21 mouse cellular contexts compared by ENCODE assay signal in genomic region chr12:32098596-32098995, GRCm38 (mm10). TPM values are rescaled to one million over a fixed set of nuclear protein-coding genes. Genes with fewer than 3 reads are reported as not detected.
DNase-seq lines count a peak whose midpoint lies in the region; ATAC-seq lines count a peak whose summit lies in the region.
"Had no signal": no experiment of that assay in that cellular context is flagged by ENCODE, and none has a peak within 500 bp of the region (broad histone marks: within the 10 kb centered on the region; RNA-seq: fewer than 3 reads in every experiment).

No protein-coding gene starts in this region.

- peak overlapping the region; percentile 53; the same call in 1 of the 2 replicates for H3K27ac ChIP-seq in liver, embryonic 12.5 days
- H3K27ac ChIP-seq in liver, embryonic 11.5 days (ENCODE audit: low read depth, low read length): no peak overlapping the region
- H3K27ac ChIP-seq: embryonic facial prominence, embryonic 12.5 days; embryonic facial prominence, embryonic 15.5 days; heart, adult 2 months; hindbrain, embryonic 12.5 days; hindbrain, embryonic 15.5 days had no signal

- 78% methylated on average over 4 of the region's 4 CpGs for WGBS in liver, embryonic 12.5 days (ENCODE audit: insufficient replicate concordance)
- 79% methylated on average over 4 of the region's 4 CpGs for WGBS in liver, embryonic 11.5 days

- peaks cover 67% of the 10 kb centered on the region for H3K4me1 ChIP-seq in liver, embryonic 12.5 days
- H3K4me1 ChIP-seq in liver, embryonic 11.5 days (replicated peaks; ENCODE audit: control insufficient read depth, insufficient read depth, low read length): peaks cover 15% of the 10 kb centered on the region
- H3K4me1 ChIP-seq in megakaryocyte, embryonic 14.5 days: peaks cover 85% of the 10 kb centered on the region
- H3K4me1 ChIP-seq: embryonic facial prominence, embryonic 12.5 days; embryonic facial prominence, embryonic 15.5 days; hindbrain, embryonic 12.5 days; hindbrain, embryonic 15.5 days had no signal

- no peaks in the 10 kb centered on the region for H3K27me3 ChIP-seq in liver, embryonic 12.5 days (replicated peaks)
- no peaks in the 10 kb centered on the region for H3K27me3 ChIP-seq in liver, embryonic 11.5 days (replicated peaks; ENCODE audit: control insufficient read depth, insufficient read depth, low read length)
- H3K27me3 ChIP-seq in megakaryocyte, embryonic 14.5 days (replicated peaks): no peaks in the 10 kb centered on the region
- H3K27me3 ChIP-seq: embryonic facial prominence, embryonic 12.5 days; embryonic facial prominence, embryonic 15.5 days; hindbrain, embryonic 12.5 days; hindbrain, embryonic 15.5 days had no signal

- H3K9ac ChIP-seq in liver, embryonic 12.5 days: no peak overlapping the region
- H3K9ac ChIP-seq in liver, embryonic 11.5 days (ENCODE audit: low read depth, low read length): no peak overlapping the region
- H3K9ac ChIP-seq: embryonic facial prominence, embryonic 12.5 days; embryonic facial prominence, embryonic 15.5 days; forebrain, postnatal 0 days; hindbrain, embryonic 12.5 days; hindbrain, embryonic 15.5 days had no signal

- no peak overlapping the region for H3K4me3 ChIP-seq in liver, embryonic 12.5 days
- H3K4me3 ChIP-seq in liver, embryonic 11.5 days (ENCODE audit: low read depth, low read length): no peak overlapping the region
- H3K4me3 ChIP-seq in megakaryocyte, embryonic 14.5 days (replicated peaks): peak overlapping the region; percentile 33
- H3K4me3 ChIP-seq: embryonic facial prominence, embryonic 12.5 days; embryonic facial prominence, embryonic 15.5 days; heart, adult 2 months; hindbrain, embryonic 12.5 days; hindbrain, embryonic 15.5 days had no signal

- H3K4me2 ChIP-seq in liver, embryonic 12.5 days: no peak overlapping the region
- H3K4me2 ChIP-seq in liver, embryonic 11.5 days: no peak overlapping the region
- H3K4me2 ChIP-seq: embryonic facial prominence, embryonic 12.5 days; embryonic facial prominence, embryonic 15.5 days; heart, embryonic 11.5 days; hindbrain, embryonic 12.5 days; hindbrain, embryonic 15.5 days had no signal

- no peaks in the 10 kb centered on the region for H3K9me3 ChIP-seq in liver, embryonic 12.5 days (replicated peaks)
- H3K9me3 ChIP-seq in liver, embryonic 11.5 days (ENCODE audit: control insufficient read depth, low read length): no peaks in the 10 kb centered on the region
- H3K9me3 ChIP-seq in megakaryocyte, embryonic 14.5 days: no peaks in the 10 kb centered on the region
- H3K9me3 ChIP-seq: embryonic facial prominence, embryonic 12.5 days; embryonic facial prominence, embryonic 15.5 days; hindbrain, embryonic 12.5 days; hindbrain, embryonic 15.5 days had no signal

- DNase-seq in adrenal gland, postnatal 10 days: peak; percentile 60
- no peak for DNase-seq in adrenal gland, adult (ENCODE audit: inconsistent age in 2 of 2, low spot score in 1 of 2)
- no peak for DNase-seq in liver, embryonic 11.5 days (ENCODE audit: low spot score)
- DNase-seq: adrenal gland, adult 2 months; cerebellum, adult 11 months; cerebellum, adult 2 months; cerebellum, adult 9-11 months; cerebellum, postnatal 25 days; forebrain, postnatal 0 days; gastrocnemius, postnatal 25 days; heart, adult 2 months had no signal

- ATAC-seq in liver, embryonic 12.5 days: no peak
- no peak for ATAC-seq in liver, embryonic 11.5 days (replicated peaks; ENCODE audit: low FRiP score)
- no peak for ATAC-seq in megakaryocyte, adult 5-6 weeks (ENCODE audit: poor library complexity, severe bottlenecking)
- ATAC-seq: activated CD4-positive, CD25-positive, alpha-beta regulatory T cell, adult 4 months; forebrain, embryonic 14.5 days; forebrain, postnatal 0 days had no signal

- peaks cover 60% of the 10 kb centered on the region for H3K36me3 ChIP-seq in liver, embryonic 12.5 days
- H3K36me3 ChIP-seq in liver, embryonic 11.5 days (ENCODE audit: control insufficient read depth, insufficient read depth, low read length): no peaks in the 10 kb centered on the region
- H3K36me3 ChIP-seq in megakaryocyte, embryonic 14.5 days (replicated peaks; ENCODE audit: low read length): peaks cover 48% of the 10 kb centered on the region
- H3K36me3 ChIP-seq: embryonic facial prominence, embryonic 12.5 days; embryonic facial prominence, embryonic 15.5 days; hindbrain, embryonic 12.5 days; hindbrain, embryonic 15.5 days had no signal

RNA-seq across cellular contexts. Expression of gene Prkar2b, which starts 37.5 kb away (rescaled TPM):
- total RNA-seq in adrenal gland, postnatal 10 days (2021): 100 to 1,000 TPM; 574 to 579 TPM
- polyA plus RNA-seq in liver, embryonic 12.5 days (2016; fragmentation: Nextera tagmentation; extraction: Ambion mirVana): 137 and 141 TPM in 2 replicates
- polyA plus RNA-seq in liver, embryonic 11.5 days (2014; fragmentation: Nextera tagmentation; extraction: Ambion mirVana): 103 and 123 TPM in 2 replicates
- 110 and 158 TPM in 2 replicates for polyA plus RNA-seq in megakaryocyte, embryonic 14.5 days (2012; ENCODE audit: insufficient read depth, low replicate concordance)
- total RNA-seq in megakaryocyte, adult 5-6 weeks (2015): 41.4 and 43.6 TPM in 2 replicates
- total RNA-seq in megakaryocyte, adult 5-6 weeks (2017): 36.2 and 45.2 TPM in 2 replicates
